Mouse (Mus musculus): ENCODE results near the gene Tns1. TPM values are rescaled to one million over a fixed set of nuclear protein-coding genes. Genes with fewer than 3 reads are reported as not detected.

Tns1 gene
- total RNA-seq, 2 experiments from 2014 or later = 41.3 to 43.3 TPM

DNA sequence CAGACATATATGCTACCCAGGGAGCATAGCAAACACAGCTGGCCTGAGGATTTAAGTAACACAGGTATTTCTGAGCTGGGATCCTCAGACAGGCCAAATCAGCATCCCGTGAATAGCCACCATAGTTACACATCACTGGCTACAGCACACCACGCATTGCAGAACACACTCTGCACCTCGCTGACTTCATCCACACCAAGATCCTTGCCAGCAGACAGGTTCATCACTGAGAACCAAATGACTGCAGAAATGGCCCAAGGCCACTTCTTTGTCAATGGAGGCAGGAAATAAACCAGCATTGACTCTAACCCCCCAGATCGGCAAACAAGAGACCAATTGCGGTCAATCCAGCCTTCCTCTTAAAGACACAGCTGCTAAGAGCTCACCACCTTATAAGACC, 66.7 kb downstream of the Tns1 start:
- no peak overlapping the region for H3K27ac ChIP-seq
- TF ChIP-seq CTCF (conservative IDR thresholded peaks at IDR 0.05) = no peak
- no peak overlapping the region for H3K4me3 ChIP-seq
- DNase-seq (ENCODE audit: low spot score in 2 of 2) = no peak

GRCm38 (mm10) chr1:74055552-74055951, 68.7 kb downstream of the Tns1 start:
- DNase-seq (ENCODE audit: low spot score in 2 of 2) = no peak
- H3K4me3 ChIP-seq = no peak overlapping the region
- no peak overlapping the region for H3K27ac ChIP-seq
- TF ChIP-seq CTCF (conservative IDR thresholded peaks at IDR 0.05) = no peak

DNA sequence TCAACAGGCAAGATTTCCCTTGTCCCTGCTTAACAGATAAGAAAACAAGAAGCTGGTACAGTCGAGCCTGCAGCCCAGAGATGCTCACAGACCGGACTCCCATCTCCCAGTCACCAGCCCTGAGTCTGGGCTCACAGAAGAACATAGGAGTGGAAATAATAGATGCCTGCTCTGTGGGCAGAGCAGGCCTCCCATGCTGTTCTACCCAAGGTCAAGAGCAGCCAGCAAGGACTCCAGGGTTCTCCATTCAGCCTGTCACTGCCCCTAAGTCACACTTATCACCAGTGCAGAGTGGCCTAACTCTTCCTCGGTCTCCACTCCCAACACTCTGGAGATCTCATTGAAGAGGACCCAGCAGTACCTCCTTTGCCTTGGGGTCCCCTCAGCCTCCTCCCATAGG, 69.8 kb downstream of the Tns1 start:
- no peak overlapping the region for H3K4me3 ChIP-seq
- DNase-seq (ENCODE audit: low spot score in 2 of 2) = no peak
- H3K27ac ChIP-seq = no peak overlapping the region
- no peak for TF ChIP-seq CTCF (conservative IDR thresholded peaks at IDR 0.05)

DNA sequence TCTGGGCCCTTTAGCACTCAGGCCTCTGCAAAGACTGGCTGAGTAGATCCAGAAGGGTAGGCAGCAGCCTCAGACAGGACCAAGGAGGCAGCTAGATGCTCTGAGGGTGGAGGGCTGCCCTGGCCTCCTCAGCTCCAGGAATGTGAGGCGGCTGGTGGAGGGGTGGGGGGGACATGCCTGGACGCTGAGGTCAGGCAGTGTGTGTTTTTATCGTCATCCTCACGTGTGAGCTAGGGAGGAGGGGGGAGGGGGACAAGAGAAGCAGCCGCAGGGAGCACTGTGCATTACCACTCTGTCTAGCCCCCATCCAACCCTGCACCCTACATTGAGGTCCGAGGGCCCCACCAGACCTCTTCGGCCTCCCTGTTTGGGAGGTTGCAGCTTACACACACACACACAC, 70.2 kb downstream of the Tns1 start:
- H3K27ac ChIP-seq = no peak overlapping the region
- no peak for TF ChIP-seq CTCF (conservative IDR thresholded peaks at IDR 0.05)
- DNase-seq (ENCODE audit: low spot score in 2 of 2) = no peak
- H3K4me3 ChIP-seq = no peak overlapping the region

- no peak for DNase-seq (ENCODE audit: low spot score in 2 of 2)
- Histone ChIP-seq H3K27ac (no peak overlapping the region), H3K4me3 (no peak overlapping the region)
- TF ChIP-seq CTCF (conservative IDR thresholded peaks at IDR 0.05) = no peak
Measured at GRCm38 (mm10) chr1:74053068-74053467, 71.2 kb downstream of the Tns1 start.

- H3K27ac ChIP-seq = no peak overlapping the region
- no peak for TF ChIP-seq CTCF (conservative IDR thresholded peaks at IDR 0.05)
- no peak for DNase-seq (ENCODE audit: low spot score in 2 of 2)
Measured at GRCm38 (mm10) chr1:74051349-74051748, 72.9 kb downstream of the Tns1 start.

DNA sequence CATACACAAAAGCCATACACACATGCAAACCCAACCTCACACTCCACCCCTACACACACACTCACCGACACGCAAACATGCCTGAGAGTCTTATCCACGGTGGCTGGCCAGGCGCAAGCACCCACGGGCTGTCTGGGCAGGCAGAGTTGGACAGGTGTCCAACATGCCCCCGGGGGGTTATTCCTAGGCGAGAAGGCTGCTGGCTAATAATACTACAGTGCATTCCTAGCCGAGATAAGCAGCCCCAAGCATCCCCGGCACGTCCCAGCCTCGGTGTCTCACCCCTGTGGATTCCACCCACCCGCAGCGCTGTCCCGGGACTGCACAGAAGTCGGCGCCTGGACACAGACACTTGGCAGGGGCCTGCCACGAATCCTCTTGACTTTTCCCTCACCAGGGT, 74.8 kb downstream of the Tns1 start:
- TF ChIP-seq CTCF (conservative IDR thresholded peaks at IDR 0.05) = no peak
- no peak for DNase-seq (ENCODE audit: low spot score in 2 of 2)
- Histone ChIP-seq H3K4me3 (no peak overlapping the region), H3K27ac (no peak overlapping the region)

More at GRCm38 (mm10) chr1:74051349-74051748, 72.9 kb downstream of the Tns1 start:
- no peak overlapping the region for H3K4me3 ChIP-seq

- H3K4me3 ChIP-seq = no peak overlapping the region
- H3K27ac ChIP-seq = no peak overlapping the region
- no peak for TF ChIP-seq CTCF (conservative IDR thresholded peaks at IDR 0.05)
- no peak for DNase-seq (ENCODE audit: low spot score in 2 of 2)
Measured at GRCm38 (mm10) chr1:74047722-74048121, 76.5 kb downstream of the Tns1 start.

DNA sequence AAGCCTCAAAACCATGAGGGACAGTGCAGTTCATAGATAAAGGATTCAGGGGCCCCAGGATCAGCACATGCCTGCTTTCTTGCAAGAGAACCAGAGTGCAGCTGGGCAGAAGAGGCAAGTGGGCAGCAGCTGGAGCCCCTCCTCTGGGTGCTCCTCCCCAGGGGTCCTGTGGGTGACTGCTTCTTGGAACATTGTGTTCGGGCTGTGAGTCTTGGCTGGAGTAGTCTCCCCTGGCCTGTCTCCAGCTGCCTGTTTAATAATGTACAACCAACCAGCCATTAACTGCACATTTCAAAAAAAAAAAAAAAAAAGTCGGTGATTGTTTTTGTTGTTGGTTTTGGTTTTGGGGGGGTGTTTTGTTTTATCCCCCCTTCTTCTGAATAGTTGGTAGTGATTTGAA, 76.9 kb downstream of the Tns1 start:
- Histone ChIP-seq H3K27ac (no peak overlapping the region), H3K4me3 (no peak overlapping the region)
- TF ChIP-seq CTCF (conservative IDR thresholded peaks at IDR 0.05) = no peak
- no peak for DNase-seq (ENCODE audit: low spot score in 2 of 2)

GRCm38 (mm10) chr1:74045034-74045433, 79.2 kb downstream of the Tns1 start:
- DNase-seq (ENCODE audit: low spot score in 2 of 2) = no peak
- Histone ChIP-seq H3K27ac (no peak overlapping the region), H3K4me3 (no peak overlapping the region)
- no peak for TF ChIP-seq CTCF (conservative IDR thresholded peaks at IDR 0.05)

GRCm38 (mm10) chr1:74044421-74044820, 79.8 kb downstream of the Tns1 start:
- no peak for DNase-seq (ENCODE audit: low spot score in 2 of 2)
- Histone ChIP-seq H3K4me3 (no peak overlapping the region), H3K27ac (no peak overlapping the region)
- no peak for TF ChIP-seq CTCF (conservative IDR thresholded peaks at IDR 0.05)

GRCm38 (mm10) chr1:74043584-74044105, 80.6 kb downstream of the Tns1 start:
- TF ChIP-seq CTCF (conservative IDR thresholded peaks at IDR 0.05) = no peak
- no peak overlapping the region for H3K27ac ChIP-seq
- no peak for DNase-seq (ENCODE audit: low spot score in 2 of 2)
- H3K4me3 ChIP-seq = no peak overlapping the region

DNA sequence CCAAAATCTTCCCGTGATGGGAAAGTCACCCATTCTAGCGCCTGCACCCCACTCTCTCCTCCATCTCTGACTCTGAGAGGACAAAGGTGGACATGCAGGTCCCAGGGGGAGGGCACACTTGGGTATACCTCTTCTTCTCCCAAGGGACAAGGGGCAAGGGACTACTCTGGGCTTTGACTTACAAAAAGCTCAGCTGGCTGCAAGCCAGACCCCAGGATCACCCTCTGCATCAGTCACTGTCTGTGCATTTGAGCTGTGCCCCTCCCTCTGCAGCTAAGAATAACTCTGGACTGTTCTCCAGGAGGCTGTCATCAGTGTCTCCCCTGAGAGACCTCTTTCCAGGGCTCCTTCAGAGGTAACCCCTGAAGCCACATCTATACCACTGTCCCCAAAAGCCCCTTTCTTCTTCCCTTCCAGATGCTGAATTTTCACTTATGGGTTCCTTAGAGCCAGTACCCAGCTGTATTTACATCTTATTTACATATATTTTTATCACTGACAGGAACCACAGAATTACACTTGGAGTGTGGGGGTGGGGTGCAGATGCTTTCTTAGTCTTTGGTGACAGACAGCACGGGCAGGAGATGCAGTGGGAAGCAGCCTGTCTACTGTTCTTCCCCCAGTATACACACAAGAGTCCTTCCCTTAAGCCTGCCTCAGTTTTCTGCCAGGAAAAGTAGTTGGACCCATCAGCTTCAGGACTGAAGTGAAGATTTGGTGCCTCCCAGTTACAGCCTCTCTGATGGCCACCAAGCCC, 81.4 kb downstream of the Tns1 start:
- TF ChIP-seq CTCF (conservative IDR thresholded peaks at IDR 0.05) = no peak
- Histone ChIP-seq H3K4me3 (no peak overlapping the region), H3K27ac (no peak overlapping the region)
- DNase-seq (ENCODE audit: low spot score in 2 of 2) = no peak

- no peak overlapping the region for H3K27ac ChIP-seq
- DNase-seq (ENCODE audit: low spot score in 2 of 2) = no peak
- no peak overlapping the region for H3K4me3 ChIP-seq
- no peak for TF ChIP-seq CTCF (conservative IDR thresholded peaks at IDR 0.05)
Measured at GRCm38 (mm10) chr1:74041692-74042091, 82.6 kb downstream of the Tns1 start.

Measured in layer of hippocampus, adult 2 months (tissue).